Mouse (Mus musculus): ENCODE data around the gene C1ql2. TPM values are rescaled to one million over a fixed set of nuclear protein-coding genes. Genes with fewer than 3 reads are reported as not detected.

The C1ql2 gene
- polyA plus RNA-seq, 1 experiment: 0.08 TPM

GRCm38 (mm10) chr1:120327714-120328113 is 12.7 kb upstream of the C1ql2 start:
- Histone ChIP-seq H3K27ac (ENCODE audit: insufficient read depth, low read depth, low read length) (no peak overlapping the region), H3K27me3 (replicated peaks; ENCODE audit: control insufficient read depth, insufficient read depth, low read length) (no peaks in the 10 kb centered on the region), H3K36me3 (ENCODE audit: control insufficient read depth, insufficient read depth, low read length) (no peaks in the 10 kb centered on the region), H3K4me1 (ENCODE audit: control insufficient read depth, insufficient read depth, low read length) (no peaks in the 10 kb centered on the region), H3K4me3 (ENCODE audit: insufficient read depth, low read depth, low read length) (no peak overlapping the region)
- peak; percentile 36 for DNase-seq
- TF ChIP-seq POLR2A (IDR thresholded peaks at IDR 0.05; ENCODE audit: low read depth, low read length): no peak
- peak; percentile 69 for TF ChIP-seq CTCF (conservative IDR thresholded peaks at IDR 0.05; ENCODE audit: insufficient read depth, insufficient read length, low read depth, low read length)
- 16% methylated on average over 6 of the region's 6 CpGs for WGBS

- TF ChIP-seq POLR2A (IDR thresholded peaks at IDR 0.05; ENCODE audit: low read depth, low read length) (no peak), CTCF (conservative IDR thresholded peaks at IDR 0.05; ENCODE audit: insufficient read depth, insufficient read length, low read depth, low read length) (no peak)
- Histone ChIP-seq H3K4me1 (ENCODE audit: control insufficient read depth, insufficient read depth, low read length) (no peaks in the 10 kb centered on the region), H3K36me3 (ENCODE audit: control insufficient read depth, insufficient read depth, low read length) (no peaks in the 10 kb centered on the region), H3K27ac (ENCODE audit: insufficient read depth, low read depth, low read length) (no peak overlapping the region), H3K4me3 (ENCODE audit: insufficient read depth, low read depth, low read length) (no peak overlapping the region), H3K27me3 (replicated peaks; ENCODE audit: control insufficient read depth, insufficient read depth, low read length) (no peaks in the 10 kb centered on the region)
- no peak for DNase-seq
- 50% methylated on average over 1 of the region's 1 CpGs for WGBS
Observed at GRCm38 (mm10) chr1:120328212-120328611, 12.2 kb upstream of the C1ql2 start.

- WGBS: 28% methylated on average over 6 of the region's 6 CpGs
- no peaks in the 10 kb centered on the region for H3K36me3 ChIP-seq (ENCODE audit: control insufficient read depth, insufficient read depth, low read length)
- DNase-seq: peak; percentile 36
- H3K4me3 ChIP-seq (ENCODE audit: insufficient read depth, low read depth, low read length): no peak overlapping the region
- H3K27ac ChIP-seq (ENCODE audit: insufficient read depth, low read depth, low read length): no peak overlapping the region
- no peaks in the 10 kb centered on the region for H3K4me1 ChIP-seq (ENCODE audit: control insufficient read depth, insufficient read depth, low read length)
- no peaks in the 10 kb centered on the region for H3K27me3 ChIP-seq (replicated peaks; ENCODE audit: control insufficient read depth, insufficient read depth, low read length)
- no peak for TF ChIP-seq POLR2A (IDR thresholded peaks at IDR 0.05; ENCODE audit: low read depth, low read length)
- no peak for TF ChIP-seq CTCF (conservative IDR thresholded peaks at IDR 0.05; ENCODE audit: insufficient read depth, insufficient read length, low read depth, low read length)
Observed at GRCm38 (mm10) chr1:120331841-120332240, 8.5 kb upstream of the C1ql2 start.

DNA sequence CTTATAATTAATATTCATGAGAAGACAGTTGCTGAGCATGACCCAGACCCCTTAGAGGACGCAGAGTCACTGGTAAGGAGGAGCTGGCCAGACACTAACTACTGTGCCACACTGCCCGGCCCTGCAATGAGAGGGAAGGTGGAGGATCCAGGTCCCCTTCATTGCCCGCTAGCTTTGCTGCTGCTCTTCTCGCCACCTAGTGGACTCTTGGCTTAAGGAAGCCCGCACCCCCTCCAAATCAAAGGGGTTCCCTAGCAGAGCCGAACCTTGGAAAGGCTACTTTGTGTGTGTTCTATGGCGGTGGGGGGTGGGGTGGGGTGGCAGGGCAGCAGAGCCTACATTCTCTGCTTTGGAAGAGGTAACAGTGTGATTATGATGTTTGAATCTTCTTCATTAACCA is 2.4 kb upstream of the C1ql2 start:
- TF ChIP-seq POLR2A (IDR thresholded peaks at IDR 0.05; ENCODE audit: low read depth, low read length) (no peak), CTCF (conservative IDR thresholded peaks at IDR 0.05; ENCODE audit: insufficient read depth, insufficient read length, low read depth, low read length) (no peak; the same call in 1 of the 2 replicates)
- DNase-seq: no peak
- H3K4me3 ChIP-seq (ENCODE audit: insufficient read depth, low read depth, low read length): no peak overlapping the region
- H3K27me3 ChIP-seq (replicated peaks; ENCODE audit: control insufficient read depth, insufficient read depth, low read length): no peaks in the 10 kb centered on the region
- H3K4me1 ChIP-seq (ENCODE audit: control insufficient read depth, insufficient read depth, low read length): no peaks in the 10 kb centered on the region
- H3K27ac ChIP-seq (ENCODE audit: insufficient read depth, low read depth, low read length): no peak overlapping the region
- no peaks in the 10 kb centered on the region for H3K36me3 ChIP-seq (ENCODE audit: control insufficient read depth, insufficient read depth, low read length)
- WGBS: 38% methylated on average over 7 of the region's 7 CpGs

DNA sequence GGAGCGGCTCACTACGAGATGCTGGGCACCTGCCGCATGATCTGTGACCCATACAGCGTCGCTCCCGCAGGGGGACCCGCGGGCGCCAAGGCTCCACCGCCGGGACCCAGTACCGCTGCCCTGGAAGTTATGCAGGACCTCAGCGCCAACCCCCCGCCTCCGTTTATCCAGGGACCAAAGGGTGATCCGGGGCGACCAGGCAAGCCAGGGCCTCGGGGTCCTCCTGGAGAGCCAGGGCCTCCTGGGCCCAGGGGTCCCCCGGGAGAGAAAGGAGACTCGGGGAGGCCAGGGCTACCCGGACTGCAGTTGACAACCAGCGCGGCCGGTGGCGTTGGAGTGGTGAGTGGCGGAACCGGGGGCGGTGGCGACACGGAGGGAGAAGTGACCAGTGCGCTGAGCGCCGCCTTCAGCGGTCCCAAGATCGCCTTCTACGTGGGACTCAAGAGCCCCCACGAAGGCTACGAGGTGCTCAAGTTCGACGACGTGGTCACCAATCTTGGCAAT is 842 bp downstream of the C1ql2 start:
- H3K4me3 ChIP-seq (ENCODE audit: insufficient read depth, low read depth, low read length): no peak overlapping the region
- no peaks in the 10 kb centered on the region for H3K27me3 ChIP-seq (replicated peaks; ENCODE audit: control insufficient read depth, insufficient read depth, low read length)
- WGBS: under 1% methylated on average over 41 of the region's 41 CpGs
- no peak overlapping the region for H3K27ac ChIP-seq (ENCODE audit: insufficient read depth, low read depth, low read length)
- no peaks in the 10 kb centered on the region for H3K36me3 ChIP-seq (ENCODE audit: control insufficient read depth, insufficient read depth, low read length)
- H3K4me1 ChIP-seq (ENCODE audit: control insufficient read depth, insufficient read depth, low read length): no peaks in the 10 kb centered on the region
- DNase-seq: no peak
- no peak for TF ChIP-seq CTCF (conservative IDR thresholded peaks at IDR 0.05; ENCODE audit: insufficient read depth, insufficient read length, low read depth, low read length)
- TF ChIP-seq POLR2A (IDR thresholded peaks at IDR 0.05; ENCODE audit: low read depth, low read length): no peak

DNA sequence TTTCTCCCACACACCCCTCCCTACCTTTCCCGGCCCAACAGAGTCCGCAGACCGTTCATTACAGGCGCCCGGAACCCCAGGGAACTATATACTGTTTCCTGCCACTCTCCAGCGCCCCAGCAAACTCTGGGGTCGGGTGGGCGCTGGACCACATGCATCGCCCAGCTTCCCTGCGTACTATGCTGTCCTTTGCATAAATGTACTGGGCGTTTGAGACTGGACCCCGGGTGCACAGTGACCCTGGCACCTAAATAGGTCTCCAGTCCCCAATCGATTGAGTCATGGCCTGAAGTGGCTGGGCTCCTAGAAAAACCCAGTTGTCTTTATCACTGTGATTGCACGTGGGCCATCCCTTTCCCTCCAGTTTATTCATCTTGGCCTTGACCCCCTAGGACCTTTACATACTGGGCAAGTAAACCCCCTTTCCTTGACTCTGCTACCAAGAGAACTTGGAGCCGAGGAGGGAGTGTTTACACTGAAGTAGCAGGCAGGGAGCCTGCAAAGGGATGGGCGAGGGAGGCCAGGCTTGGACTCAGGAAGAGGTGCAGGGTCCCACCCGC is 1.5 kb downstream of the C1ql2 start:
- DNase-seq: no peak
- TF ChIP-seq POLR2A (IDR thresholded peaks at IDR 0.05; ENCODE audit: low read depth, low read length) (no peak), CTCF (conservative IDR thresholded peaks at IDR 0.05; ENCODE audit: insufficient read depth, insufficient read length, low read depth, low read length) (no peak)
- H3K36me3 ChIP-seq (ENCODE audit: control insufficient read depth, insufficient read depth, low read length): no peaks in the 10 kb centered on the region
- no peaks in the 10 kb centered on the region for H3K4me1 ChIP-seq (ENCODE audit: control insufficient read depth, insufficient read depth, low read length)
- no peak overlapping the region for H3K4me3 ChIP-seq (ENCODE audit: insufficient read depth, low read depth, low read length)
- no peaks in the 10 kb centered on the region for H3K27me3 ChIP-seq (replicated peaks; ENCODE audit: control insufficient read depth, insufficient read depth, low read length)
- no peak overlapping the region for H3K27ac ChIP-seq (ENCODE audit: insufficient read depth, low read depth, low read length)
- 1% methylated on average over 17 of the region's 17 CpGs for WGBS

GRCm38 (mm10) chr1:120342371-120342821 is 2.0 kb downstream of the C1ql2 start:
- H3K36me3 ChIP-seq (ENCODE audit: control insufficient read depth, insufficient read depth, low read length): no peaks in the 10 kb centered on the region
- DNase-seq: no peak
- no peak overlapping the region for H3K4me3 ChIP-seq (ENCODE audit: insufficient read depth, low read depth, low read length)
- TF ChIP-seq CTCF (conservative IDR thresholded peaks at IDR 0.05; ENCODE audit: insufficient read depth, insufficient read length, low read depth, low read length) (no peak), POLR2A (IDR thresholded peaks at IDR 0.05; ENCODE audit: low read depth, low read length) (no peak)
- no peak overlapping the region for H3K27ac ChIP-seq (ENCODE audit: insufficient read depth, low read depth, low read length)
- under 1% methylated on average over 34 of the region's 34 CpGs for WGBS
- H3K27me3 ChIP-seq (replicated peaks; ENCODE audit: control insufficient read depth, insufficient read depth, low read length): no peaks in the 10 kb centered on the region
- H3K4me1 ChIP-seq (ENCODE audit: control insufficient read depth, insufficient read depth, low read length): no peaks in the 10 kb centered on the region
